Mouse (Mus musculus): ENCODE data around the gene Dusp11. TPM values are rescaled to one million over a fixed set of nuclear protein-coding genes. Genes with fewer than 3 reads are reported as not detected.

The Dusp11 gene
- total RNA-seq, 2 experiments from 2014 or later: 29.3 to 38.4 TPM

Other genes with a start within 250 kb of the Dusp11 start
- gene Nat8f7, start 248.5 kb downstream of the Dusp11 start, total RNA-seq (2021): under 1 TPM in 1 of 2 experiments, not detected in 1; 0.31 TPM
- under 1 TPM in 1 of 2 experiments, not detected in 1; 0.20 TPM for gene Nat8f3, start 195.9 kb downstream of the Dusp11 start, total RNA-seq (2021)
- not detected for gene Nat8f6, start 140.7 kb downstream of the Dusp11 start, total RNA-seq (2021)
- gene Nat8f5, start 140.7 kb downstream of the Dusp11 start, total RNA-seq (2021): not detected
- not detected for gene Nat8, start 129.6 kb downstream of the Dusp11 start, total RNA-seq (2021)
- gene Nat8f2, start 92.5 kb downstream of the Dusp11 start, total RNA-seq (2021): under 1 TPM in 1 of 2 experiments, not detected in 1; 0.08 TPM
- 1 to 10 TPM in 1 of 2 experiments, under 1 TPM in 1; 0.97 to 1.1 TPM for gene Nat8f4, start 56.8 kb downstream of the Dusp11 start, total RNA-seq (2021)
- gene Tprkb, start 49.8 kb downstream of the Dusp11 start, total RNA-seq (2021): 10 to 100 TPM; 13.3 to 13.5 TPM
- 1 to 10 TPM; 2.8 to 3.2 TPM for gene Nat8f1, start 46.0 kb downstream of the Dusp11 start, total RNA-seq (2021)
- not detected for gene Figla, start 54.5 kb upstream of the Dusp11 start, total RNA-seq (2021)
- gene Add2, start 67.0 kb upstream of the Dusp11 start, total RNA-seq (2021): under 1 TPM; 0.18 to 0.30 TPM
- gene Tgfa, start 233.6 kb upstream of the Dusp11 start, total RNA-seq (2021): 1 to 10 TPM; 1.2 to 1.7 TPM